10 mouse cellular contexts compared by ENCODE assay signal in genomic region chr1:133798821-133799415, GRCm38 (mm10). TPM values are rescaled to one million over a fixed set of nuclear protein-coding genes. Genes with fewer than 3 reads are reported as not detected.
DNase-seq lines count a peak whose midpoint lies in the region; ATAC-seq and TF ChIP-seq lines count a peak whose summit lies in the region.
"Had no signal": no experiment of that assay in that cellular context is flagged by ENCODE, and none has a peak within 500 bp of the region (broad histone marks: within the 10 kb centered on the region; RNA-seq: fewer than 3 reads in every experiment).

No protein-coding gene starts in this region.

- peaks cover 65% of the 10 kb centered on the region for H3K4me1 ChIP-seq in heart, embryonic 13.5 days
- H3K4me1 ChIP-seq in bone marrow, adult 2 months (ENCODE audit: control insufficient read depth, insufficient read depth, low read length): peaks cover 5% of the 10 kb centered on the region; the same call in 1 of the 2 replicates
- peaks cover 37% of the 10 kb centered on the region for H3K4me1 ChIP-seq in hindbrain, embryonic 12.5 days
- H3K4me1 ChIP-seq in liver, embryonic 16.5 days (ENCODE audit: control insufficient read depth, low read depth, low read length): peaks cover 55% of the 10 kb centered on the region

- H3K9me3 ChIP-seq in heart, embryonic 13.5 days: no peaks in the 10 kb centered on the region
- no peaks in the 10 kb centered on the region for H3K9me3 ChIP-seq in hindbrain, embryonic 12.5 days (replicated peaks)
- H3K9me3 ChIP-seq in liver, embryonic 16.5 days (replicated peaks; ENCODE audit: control insufficient read depth, low read length): no peaks in the 10 kb centered on the region

- 47% methylated on average over 1 of the region's 1 CpGs for WGBS in heart, embryonic 13.5 days
- WGBS in bone marrow, adult 2 months: 22% methylated on average over 1 of the region's 1 CpGs
- WGBS in hindbrain, embryonic 12.5 days: 61% methylated on average over 1 of the region's 1 CpGs
- 44% methylated on average over 1 of the region's 1 CpGs for WGBS in liver, embryonic 16.5 days (ENCODE audit: insufficient replicate concordance)

- no peak for DNase-seq in heart, postnatal 25 days (ENCODE audit: low spot score)
- DNase-seq in right cerebral cortex, postnatal 4 days: no peak
- no peak for DNase-seq in frontal cortex, postnatal 25 days (ENCODE audit: low spot score in 2 of 2)
- DNase-seq in cerebellum, postnatal 36 days: no peak
- DNase-seq: cerebellum, adult 8-10 months; right cerebral cortex, postnatal 25 days had no signal

- H3K27ac ChIP-seq in heart, embryonic 13.5 days (replicated peaks): peak overlapping the region; percentile 82
- H3K27ac ChIP-seq in bone marrow, adult 2 months (ENCODE audit: control insufficient read depth, insufficient read depth, low read depth, low read length, poor library complexity): peak overlapping the region; percentile 84
- H3K27ac ChIP-seq in hindbrain, embryonic 12.5 days: no peak overlapping the region
- H3K27ac ChIP-seq in liver, embryonic 16.5 days (ENCODE audit: low read length): peak overlapping the region; percentile 97

- peaks cover 14% of the 10 kb centered on the region for H3K36me3 ChIP-seq in heart, embryonic 13.5 days
- no peaks in the 10 kb centered on the region for H3K36me3 ChIP-seq in hindbrain, embryonic 12.5 days
- H3K36me3 ChIP-seq in liver, embryonic 16.5 days (ENCODE audit: control insufficient read depth, insufficient read depth): peaks cover 15% of the 10 kb centered on the region

- TF ChIP-seq CTCF in bone marrow, adult 2 months (IDR thresholded peaks at IDR 0.05; ENCODE audit: control insufficient read depth, insufficient read depth, low read length): no peak

- peak overlapping the region; percentile 73 for H3K4me2 ChIP-seq in heart, embryonic 13.5 days
- peak overlapping the region; percentile 89 for H3K4me2 ChIP-seq in hindbrain, embryonic 12.5 days (replicated peaks)
- peak overlapping the region; percentile 64 for H3K4me2 ChIP-seq in liver, embryonic 16.5 days (ENCODE audit: low read depth, low read length)

- H3K27me3 ChIP-seq in heart, embryonic 13.5 days (replicated peaks): no peaks in the 10 kb centered on the region
- H3K27me3 ChIP-seq in hindbrain, embryonic 12.5 days: peaks cover 18% of the 10 kb centered on the region
- H3K27me3 ChIP-seq in liver, embryonic 16.5 days (ENCODE audit: control insufficient read depth, insufficient read depth, low read depth, low read length): no peaks in the 10 kb centered on the region

- peak overlapping the region; percentile 62 for H3K4me3 ChIP-seq in heart, embryonic 13.5 days
- H3K4me3 ChIP-seq in bone marrow, adult 2 months (replicated peaks; ENCODE audit: control insufficient read depth, low read depth, low read length): peak overlapping the region; percentile 87
- H3K4me3 ChIP-seq in hindbrain, embryonic 12.5 days: peak overlapping the region; percentile 49
- H3K4me3 ChIP-seq in liver, embryonic 16.5 days (ENCODE audit: low read depth, low read length): peak overlapping the region; percentile 82

- H3K9ac ChIP-seq in heart, embryonic 13.5 days: peak overlapping the region; percentile 86
- no peak overlapping the region for H3K9ac ChIP-seq in hindbrain, embryonic 12.5 days
- H3K9ac ChIP-seq in liver, embryonic 16.5 days (ENCODE audit: low read depth, low read length): peak overlapping the region; percentile 90

- ATAC-seq in heart, embryonic 13.5 days (ENCODE audit: extremely low read depth, insufficient number of reproducible peaks, low FRiP score, low TSS enrichment): no peak
- no peak for ATAC-seq in hindbrain, embryonic 12.5 days (ENCODE audit: low FRiP score)
- no peak for ATAC-seq in liver, embryonic 16.5 days (ENCODE audit: low read depth)

- no peak for TF ChIP-seq POLR2A in bone marrow, adult 2 months (IDR thresholded peaks at IDR 0.05; ENCODE audit: borderline replicate concordance, control insufficient read depth, low read depth, low read length)

- intact Hi-C loops in heart, postnatal 25 days (cut with DNase I): no loop called here

RNA-seq across cellular contexts. Expression of gene Atp2b4, which starts 1.9 kb away (rescaled TPM):
- polyA plus RNA-seq in heart, embryonic 13.5 days (2015; fragmentation: Nextera tagmentation; extraction: Ambion mirVana): 13.9 and 16.8 TPM in 2 replicates
- total RNA-seq in heart, postnatal 25 days (2021): 10 to 100 TPM; 20.5 to 24.0 TPM
- polyA plus RNA-seq in bone marrow, adult 2 months (2011; ENCODE audit: insufficient read depth, insufficient read length, low replicate concordance, missing spikeins): 37.6 and 43.7 TPM in 2 replicates
- polyA plus RNA-seq in hindbrain, embryonic 12.5 days (2016; fragmentation: Nextera tagmentation; extraction: Ambion mirVana): 12.2 and 16.3 TPM in 2 replicates
- polyA plus RNA-seq in liver, embryonic 16.5 days (2015; fragmentation: Nextera tagmentation; extraction: Ambion mirVana): 32.0 and 34.8 TPM in 2 replicates
